Mouse (Mus musculus): ENCODE results near the gene Rassf1. TPM values are rescaled to one million over a fixed set of nuclear protein-coding genes. Genes with fewer than 3 reads are reported as not detected.

The Rassf1 gene
- polyA plus RNA-seq, 1 experiment: 63.4 TPM

- Histone ChIP-seq H3K27ac (ENCODE audit: control insufficient read depth, insufficient read depth, low read depth, low read length) (no peak overlapping the region), H3K4me1 (ENCODE audit: control insufficient read depth, insufficient read depth, low read length) (peaks cover 10% of the 10 kb centered on the region), H3K27me3 (ENCODE audit: control insufficient read depth, insufficient read depth, low read length) (no peaks in the 10 kb centered on the region), H3K36me3 (ENCODE audit: control insufficient read depth, insufficient read depth, low read length) (no peaks in the 10 kb centered on the region), H3K4me3 (ENCODE audit: control insufficient read depth, low read depth, low read length) (peak overlapping the region; percentile 93)
- TF ChIP-seq POLR2A (IDR thresholded peaks at IDR 0.05; ENCODE audit: control insufficient read depth, low read depth, low read length) (no peak), CTCF (IDR thresholded peaks at IDR 0.05; ENCODE audit: control insufficient read depth, insufficient read depth, insufficient replicate concordance, low read depth, low read length) (no peak)
Observed at GRCm38 (mm10) chr9:107582509-107583062, 31.2 kb downstream of the Rassf1 start.

- Histone ChIP-seq H3K4me3 (ENCODE audit: control insufficient read depth, low read depth, low read length) (peak overlapping the region; percentile 93; the same call in 1 of the 2 replicates), H3K27ac (ENCODE audit: control insufficient read depth, insufficient read depth, low read depth, low read length) (no peak overlapping the region)
- TF ChIP-seq POLR2A (IDR thresholded peaks at IDR 0.05; ENCODE audit: control insufficient read depth, low read depth, low read length) (no peak), CTCF (IDR thresholded peaks at IDR 0.05; ENCODE audit: control insufficient read depth, insufficient read depth, insufficient replicate concordance, low read depth, low read length) (no peak)
Observed at GRCm38 (mm10) chr9:107583174-107583573, 31.8 kb downstream of the Rassf1 start.

GRCm38 (mm10) chr9:107586504-107586903 is 35.1 kb downstream of the Rassf1 start:
- peaks cover 6% of the 10 kb centered on the region for H3K4me1 ChIP-seq (ENCODE audit: control insufficient read depth, insufficient read depth, low read length)
- H3K4me3 ChIP-seq (ENCODE audit: control insufficient read depth, low read depth, low read length): peak overlapping the region; percentile 14; the same call in 1 of the 2 replicates
- no peak overlapping the region for H3K27ac ChIP-seq (ENCODE audit: control insufficient read depth, insufficient read depth, low read depth, low read length)
- H3K36me3 ChIP-seq (ENCODE audit: control insufficient read depth, insufficient read depth, low read length): no peaks in the 10 kb centered on the region
- H3K27me3 ChIP-seq (ENCODE audit: control insufficient read depth, insufficient read depth, low read length): no peaks in the 10 kb centered on the region
- TF ChIP-seq CTCF (IDR thresholded peaks at IDR 0.05; ENCODE audit: control insufficient read depth, insufficient read depth, insufficient replicate concordance, low read depth, low read length) (no peak), POLR2A (IDR thresholded peaks at IDR 0.05; ENCODE audit: control insufficient read depth, low read depth, low read length) (no peak)

More at GRCm38 (mm10) chr9:107583174-107583573, 31.8 kb downstream of the Rassf1 start:
- peaks cover 10% of the 10 kb centered on the region for H3K4me1 ChIP-seq (ENCODE audit: control insufficient read depth, insufficient read depth, low read length)
- no peaks in the 10 kb centered on the region for H3K36me3 ChIP-seq (ENCODE audit: control insufficient read depth, insufficient read depth, low read length)
- H3K27me3 ChIP-seq (ENCODE audit: control insufficient read depth, insufficient read depth, low read length): no peaks in the 10 kb centered on the region

- H3K27me3 ChIP-seq (ENCODE audit: control insufficient read depth, insufficient read depth, low read length): no peaks in the 10 kb centered on the region
- no peaks in the 10 kb centered on the region for H3K36me3 ChIP-seq (ENCODE audit: control insufficient read depth, insufficient read depth, low read length)
- H3K4me1 ChIP-seq (ENCODE audit: control insufficient read depth, insufficient read depth, low read length): peaks cover 6% of the 10 kb centered on the region
- peak within 1 kb of the TSS; percentile 48 for H3K27ac ChIP-seq (ENCODE audit: control insufficient read depth, insufficient read depth, low read depth, low read length)
- peak within 1 kb of the TSS; percentile 91 for H3K4me3 ChIP-seq (ENCODE audit: control insufficient read depth, low read depth, low read length)
- TF ChIP-seq POLR2A (IDR thresholded peaks at IDR 0.05; ENCODE audit: control insufficient read depth, low read depth, low read length) (peak; percentile 44), CTCF (IDR thresholded peaks at IDR 0.05; ENCODE audit: control insufficient read depth, insufficient read depth, insufficient replicate concordance, low read depth, low read length) (no peak)
Observed at GRCm38 (mm10) chr9:107586974-107587832, 35.8 kb downstream of the Rassf1 start, which contains the start of gene Ifrd2. Gene Ifrd2, plus strand, starts transcription at chr9:107587642.

GRCm38 (mm10) chr9:107587833-107588639 is 36.7 kb downstream of the Rassf1 start:
- no peaks in the 10 kb centered on the region for H3K27me3 ChIP-seq (ENCODE audit: control insufficient read depth, insufficient read depth, low read length)
- no peaks in the 10 kb centered on the region for H3K36me3 ChIP-seq (ENCODE audit: control insufficient read depth, insufficient read depth, low read length)
- TF ChIP-seq POLR2A (IDR thresholded peaks at IDR 0.05; ENCODE audit: control insufficient read depth, low read depth, low read length) (no peak), CTCF (IDR thresholded peaks at IDR 0.05; ENCODE audit: control insufficient read depth, insufficient read depth, insufficient replicate concordance, low read depth, low read length) (no peak)
- peak overlapping the region; percentile 91 for H3K4me3 ChIP-seq (ENCODE audit: control insufficient read depth, low read depth, low read length)
- peak overlapping the region; percentile 48 for H3K27ac ChIP-seq (ENCODE audit: control insufficient read depth, insufficient read depth, low read depth, low read length)
- H3K4me1 ChIP-seq (ENCODE audit: control insufficient read depth, insufficient read depth, low read length): peaks cover 6% of the 10 kb centered on the region

- Histone ChIP-seq H3K36me3 (ENCODE audit: control insufficient read depth, insufficient read depth, low read length) (no peaks in the 10 kb centered on the region), H3K27me3 (ENCODE audit: control insufficient read depth, insufficient read depth, low read length) (no peaks in the 10 kb centered on the region), H3K4me1 (ENCODE audit: control insufficient read depth, insufficient read depth, low read length) (peaks cover 6% of the 10 kb centered on the region), H3K4me3 (ENCODE audit: control insufficient read depth, low read depth, low read length) (no peak overlapping the region), H3K27ac (ENCODE audit: control insufficient read depth, insufficient read depth, low read depth, low read length) (no peak overlapping the region)
- no peak for TF ChIP-seq POLR2A (IDR thresholded peaks at IDR 0.05; ENCODE audit: control insufficient read depth, low read depth, low read length)
- TF ChIP-seq CTCF (IDR thresholded peaks at IDR 0.05; ENCODE audit: control insufficient read depth, insufficient read depth, insufficient replicate concordance, low read depth, low read length): no peak
Observed at GRCm38 (mm10) chr9:107590058-107590772, 38.9 kb downstream of the Rassf1 start.

Measured in testis, adult 2 months (tissue).